Mouse (Mus musculus) embryonic facial prominence, embryonic 10.5 days (tissue): ENCODE data around the gene Dusp15. TPM values are rescaled to one million over a fixed set of nuclear protein-coding genes. Genes with fewer than 3 reads are reported as not detected.
A peak's percentile ranks its signal among the peaks of the same experiment; 100 is the strongest.

ENCODE experiments used
- DNase-seq: peaks from one replicate; pipeline ENCODE4 v3.0.0-alpha.2; 2017; ENCODE audit warnings: low spot score
- H3K27ac ChIP-seq: fragments of 300-500 bp; sonication (generic); replicated peaks from 2 replicates; pipeline ENCODE4 v1.5.1; 2016; ENCODE audit warnings: mild to moderate bottlenecking
- H3K27me3 ChIP-seq: fragments of 300-500 bp; sonication (generic); replicated peaks from 2 replicates; pipeline ENCODE4 v1.6.1; 2016; ENCODE audit warnings: low read depth, mild to moderate bottlenecking; ENCODE audit not compliant: poor library complexity, severe bottlenecking
- H3K36me3 ChIP-seq: fragments of 300-500 bp; sonication (generic); replicated peaks from 2 replicates; pipeline ENCODE4 v1.6.1; 2016; ENCODE audit warnings: mild to moderate bottlenecking, moderate library complexity
- H3K4me1 ChIP-seq: fragments of 300-500 bp; sonication (generic); 2 replicates; pipeline ENCODE4 v1.6.1; 2016
- H3K4me3 ChIP-seq: fragments of 300-500 bp; sonication (generic); 2 replicates; pipeline ENCODE4 v1.5.1; 2016; ENCODE audit warnings: mild to moderate bottlenecking, moderate library complexity
- H3K9me3 ChIP-seq: fragments of 300-500 bp; sonication (generic); 2 replicates; pipeline ENCODE4 v1.6.1; 2016; ENCODE audit warnings: mild to moderate bottlenecking
- WGBS: fragments of 180-500 bp; shearing (Covaris S2); methylation state at CpG from one replicate; pipeline ENCODE4 v1.1.7; 2016; 5-methylcytosine and 5-hydroxymethylcytosine counted together
- polyA plus RNA-seq: library from polyadenylated mRNA; unstranded; fragments of >200 nt; fragmentation: Nextera tagmentation; extraction: Ambion mirVana; gene quantifications from 2 replicates; pipeline ENCODE4 v1.2.1, GENCODE M21; 2016

The Dusp15 gene
- polyA plus RNA-seq, 1 experiment from 2014 or later, result 0.95 TPM

- Histone ChIP-seq H3K4me3 (no peak overlapping the region), H3K4me1 (peaks cover 48% of the 10 kb centered on the region), H3K36me3 (no peaks in the 10 kb centered on the region), H3K9me3 (no peaks in the 10 kb centered on the region), H3K27ac (no peak overlapping the region), H3K27me3 (peaks cover 71% of the 10 kb centered on the region)
- DNase-seq, result no peak
- WGBS, result 19% methylated on average over 7 of the region's 7 CpGs
Observed at GRCm38 (mm10) chr2:152913471-152913870, 38.0 kb downstream of the Dusp15 start.

GRCm38 (mm10) chr2:152911432-152911831 is 40.1 kb downstream of the Dusp15 start:
- H3K36me3 ChIP-seq, result no peaks in the 10 kb centered on the region
- WGBS, result 37% methylated on average over 6 of the region's 6 CpGs
- peaks cover 50% of the 10 kb centered on the region for H3K4me1 ChIP-seq
- H3K9me3 ChIP-seq, result no peaks in the 10 kb centered on the region
- H3K4me3 ChIP-seq, result no peak overlapping the region
- no peak for DNase-seq
- no peak overlapping the region for H3K27ac ChIP-seq
- H3K27me3 ChIP-seq, result peaks cover 59% of the 10 kb centered on the region

- Histone ChIP-seq H3K4me3 (no peak within 1 kb of the TSS), H3K9me3 (no peaks in the 10 kb centered on the region), H3K4me1 (peaks cover 51% of the 10 kb centered on the region), H3K27ac (no peak within 1 kb of the TSS), H3K36me3 (no peaks in the 10 kb centered on the region), H3K27me3 (peaks cover 59% of the 10 kb centered on the region)
- DNase-seq, result no peak
- 27% methylated on average over 12 of the region's 12 CpGs for WGBS
Observed at GRCm38 (mm10) chr2:152911031-152911430, 40.5 kb downstream of the Dusp15 start, which contains the start of gene Mylk2. Gene Mylk2, plus strand, starts transcription at chr2:152911352.

GRCm38 (mm10) chr2:152909848-152910247 is 41.6 kb downstream of the Dusp15 start:
- no peak for DNase-seq
- H3K27me3 ChIP-seq, result peaks cover 51% of the 10 kb centered on the region
- no peak overlapping the region for H3K4me3 ChIP-seq
- 77% methylated on average over 6 of the region's 6 CpGs for WGBS
- H3K9me3 ChIP-seq, result no peaks in the 10 kb centered on the region
- no peak overlapping the region for H3K27ac ChIP-seq
- no peaks in the 10 kb centered on the region for H3K36me3 ChIP-seq
- peaks cover 58% of the 10 kb centered on the region for H3K4me1 ChIP-seq

GRCm38 (mm10) chr2:152907114-152907943 is 44.2 kb downstream of the Dusp15 start:
- 51% methylated on average over 14 of the region's 14 CpGs for WGBS
- Histone ChIP-seq H3K36me3 (no peaks in the 10 kb centered on the region), H3K4me1 (peaks cover 67% of the 10 kb centered on the region), H3K27me3 (peaks cover 31% of the 10 kb centered on the region), H3K4me3 (no peak overlapping the region), H3K27ac (peak overlapping the region; percentile 52; the same call in 1 of the 2 replicates), H3K9me3 (no peaks in the 10 kb centered on the region)
- no peak for DNase-seq

- H3K9me3 ChIP-seq, result no peaks in the 10 kb centered on the region
- H3K36me3 ChIP-seq, result no peaks in the 10 kb centered on the region
- no peak overlapping the region; the same call in 1 of the 2 replicates for H3K27ac ChIP-seq
- 65% methylated on average over 9 of the region's 9 CpGs for WGBS
- no peak overlapping the region for H3K4me3 ChIP-seq
- peaks cover 73% of the 10 kb centered on the region for H3K4me1 ChIP-seq
- DNase-seq, result no peak
- H3K27me3 ChIP-seq, result peaks cover 22% of the 10 kb centered on the region
Observed at GRCm38 (mm10) chr2:152906274-152907037, 45.0 kb downstream of the Dusp15 start.

- Histone ChIP-seq H3K4me3 (no peak overlapping the region), H3K9me3 (no peaks in the 10 kb centered on the region), H3K27me3 (peaks cover 10% of the 10 kb centered on the region), H3K27ac (peak overlapping the region; percentile 69), H3K36me3 (no peaks in the 10 kb centered on the region), H3K4me1 (peaks cover 70% of the 10 kb centered on the region)
- 53% methylated on average over 11 of the region's 11 CpGs for WGBS
- DNase-seq, result peak; percentile 62
Observed at GRCm38 (mm10) chr2:152905036-152905829, 46.3 kb downstream of the Dusp15 start.

- no peak for DNase-seq
- Histone ChIP-seq H3K4me1 (peaks cover 70% of the 10 kb centered on the region), H3K27ac (no peak overlapping the region)
Observed at GRCm38 (mm10) chr2:152904127-152904643, 47.3 kb downstream of the Dusp15 start.

GRCm38 (mm10) chr2:152903586-152903985 is 47.9 kb downstream of the Dusp15 start:
- no peaks in the 10 kb centered on the region for H3K27me3 ChIP-seq
- DNase-seq, result no peak
- H3K9me3 ChIP-seq, result no peaks in the 10 kb centered on the region
- H3K4me1 ChIP-seq, result peaks cover 73% of the 10 kb centered on the region
- H3K27ac ChIP-seq, result peak overlapping the region; percentile 48; the same call in 1 of the 2 replicates
- WGBS, result 79% methylated on average over 4 of the region's 4 CpGs
- peaks cover 12% of the 10 kb centered on the region; the same call in 1 of the 2 replicates for H3K36me3 ChIP-seq
- H3K4me3 ChIP-seq, result no peak overlapping the region

More at GRCm38 (mm10) chr2:152904127-152904643, 47.3 kb downstream of the Dusp15 start:
- 71% methylated on average over 5 of the region's 5 CpGs for WGBS
- H3K4me3 ChIP-seq, result no peak overlapping the region
- H3K27me3 ChIP-seq, result no peaks in the 10 kb centered on the region
- peaks cover 9% of the 10 kb centered on the region; the same call in 1 of the 2 replicates for H3K36me3 ChIP-seq
- no peaks in the 10 kb centered on the region for H3K9me3 ChIP-seq

- no peaks in the 10 kb centered on the region for H3K27me3 ChIP-seq
Observed at GRCm38 (mm10) chr2:152902658-152903057, 48.8 kb downstream of the Dusp15 start.

GRCm38 (mm10) chr2:152901296-152901695 is 50.2 kb downstream of the Dusp15 start:
- WGBS, result 93% methylated on average over 15 of the region's 15 CpGs

More at GRCm38 (mm10) chr2:152902658-152903057, 48.8 kb downstream of the Dusp15 start:
- H3K9me3 ChIP-seq, result no peaks in the 10 kb centered on the region
- peaks cover 70% of the 10 kb centered on the region for H3K4me1 ChIP-seq
- 40% methylated on average over 3 of the region's 3 CpGs for WGBS
- no peak overlapping the region for H3K4me3 ChIP-seq
- H3K36me3 ChIP-seq, result peaks cover 20% of the 10 kb centered on the region; the same call in 1 of the 2 replicates
- no peak overlapping the region; the same call in 1 of the 2 replicates for H3K27ac ChIP-seq
- DNase-seq, result no peak

GRCm38 (mm10) chr2:152899011-152899410 is 52.5 kb downstream of the Dusp15 start:
- Histone ChIP-seq H3K27ac (no peak overlapping the region), H3K4me3 (no peak overlapping the region), H3K36me3 (peaks cover 52% of the 10 kb centered on the region), H3K27me3 (no peaks in the 10 kb centered on the region), H3K4me1 (peaks cover 33% of the 10 kb centered on the region), H3K9me3 (no peaks in the 10 kb centered on the region)
- no peak for DNase-seq
- 71% methylated on average over 6 of the region's 6 CpGs for WGBS

More at GRCm38 (mm10) chr2:152901296-152901695, 50.2 kb downstream of the Dusp15 start:
- Histone ChIP-seq H3K9me3 (no peaks in the 10 kb centered on the region), H3K27ac (no peak overlapping the region), H3K4me1 (peaks cover 56% of the 10 kb centered on the region), H3K27me3 (no peaks in the 10 kb centered on the region), H3K36me3 (peaks cover 29% of the 10 kb centered on the region), H3K4me3 (no peak overlapping the region)
- no peak for DNase-seq
